Mouse (Mus musculus): ENCODE results near the gene Stk11.

DNA sequence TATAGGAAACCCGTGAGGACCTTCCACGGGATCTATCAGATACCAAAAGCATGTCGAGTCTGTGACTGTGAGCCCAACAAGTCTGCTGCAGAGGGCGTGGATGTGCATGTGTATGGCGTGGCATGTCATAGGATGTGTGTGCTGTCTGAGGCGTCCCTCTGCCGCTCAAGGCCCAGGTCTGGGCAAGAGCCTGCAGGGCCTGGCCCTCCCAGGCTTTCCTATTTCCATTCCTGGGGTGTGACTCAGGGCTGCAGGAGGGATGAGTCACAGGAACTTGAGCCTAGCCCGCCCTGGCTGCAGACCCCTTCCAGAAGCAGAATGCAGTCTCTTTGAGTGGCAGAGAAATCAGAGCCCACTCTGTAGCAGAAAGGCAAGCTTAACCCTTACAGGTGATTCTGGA, 48.1 kb downstream of the Stk11 start:
- no peak for TF ChIP-seq CTCF (IDR thresholded peaks at IDR 0.05; ENCODE audit: control insufficient read depth, insufficient read depth, insufficient replicate concordance, low read depth, low read length)
- TF ChIP-seq POLR2A (IDR thresholded peaks at IDR 0.05; ENCODE audit: control insufficient read depth, low read depth, low read length) = no peak
